22 mouse cellular contexts compared by ENCODE assay signal in the genomic region with DNA sequence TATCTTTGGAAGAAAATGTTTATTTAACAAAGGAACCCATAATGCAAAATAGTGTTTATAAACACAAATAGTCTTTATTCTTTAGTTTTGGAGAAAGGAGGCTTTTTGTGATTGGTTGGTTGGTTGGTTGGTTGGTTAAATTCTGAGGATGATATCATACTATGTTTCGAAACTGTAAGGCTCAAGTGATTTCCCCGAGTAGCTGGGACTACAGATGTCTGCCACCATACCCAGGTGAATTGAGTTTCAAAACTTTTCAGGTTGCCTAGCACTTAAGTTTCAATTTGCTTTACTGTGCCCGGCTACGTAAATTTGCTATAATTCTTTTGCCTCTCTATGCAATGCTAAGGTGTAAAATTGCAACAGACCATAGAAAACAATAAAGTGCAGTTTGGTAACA.
"Had no signal": no experiment of that assay in that cellular context is flagged by ENCODE, and none has a peak within 500 bp of the region (broad histone marks: within the 10 kb centered on the region; RNA-seq: fewer than 3 reads in every experiment).

No protein-coding gene starts in this region.

- H3K4me3 ChIP-seq: heart, embryonic 13.5 days; heart, embryonic 15.5 days; hindbrain, embryonic 10.5 days; hindbrain, embryonic 12.5 days; intestine, embryonic 15.5 days; left cerebral cortex, adult 2 months; limb, embryonic 10.5 days; limb, embryonic 12.5 days; liver, embryonic 13.5 days; liver, embryonic 15.5 days had no signal

- H3K4me2 ChIP-seq: heart, embryonic 11.5 days; heart, embryonic 13.5 days; heart, embryonic 15.5 days; hindbrain, embryonic 12.5 days; hindbrain, embryonic 14.5 days; intestine, embryonic 15.5 days; limb, embryonic 12.5 days; liver, embryonic 11.5 days; liver, embryonic 13.5 days; liver, embryonic 15.5 days had no signal

- H3K4me1 ChIP-seq: intestine, embryonic 15.5 days had no signal

- H3K27ac ChIP-seq: hindbrain, embryonic 10.5 days; hindbrain, embryonic 12.5 days; hindbrain, embryonic 14.5 days; intestine, embryonic 15.5 days; limb, embryonic 10.5 days; liver, embryonic 13.5 days had no signal

- H3K27me3 ChIP-seq: heart, embryonic 13.5 days; heart, embryonic 15.5 days; hindbrain, embryonic 12.5 days; intestine, embryonic 15.5 days; limb, embryonic 12.5 days; liver, embryonic 13.5 days; liver, embryonic 15.5 days had no signal

- DNase-seq: gastrocnemius, postnatal 14 days; heart, postnatal 14 days; heart, postnatal 36 days; kidney, adult 18-20 months; kidney, postnatal 10 days; kidney, postnatal 25 days; kidney, postnatal 4 days; layer of hippocampus, adult 9-11 months; liver; liver, embryonic 13.5 days had no signal

- H3K9ac ChIP-seq: heart, embryonic 13.5 days; heart, embryonic 15.5 days; hindbrain, embryonic 12.5 days; hindbrain, embryonic 14.5 days; intestine, embryonic 15.5 days; limb, embryonic 12.5 days; liver, embryonic 13.5 days; liver, embryonic 15.5 days had no signal

- H3K9me3 ChIP-seq: heart, embryonic 13.5 days; heart, embryonic 15.5 days; hindbrain, embryonic 10.5 days; hindbrain, embryonic 12.5 days; intestine, embryonic 15.5 days; limb, embryonic 10.5 days; limb, embryonic 12.5 days; liver, embryonic 13.5 days; liver, embryonic 15.5 days had no signal

- H3K36me3 ChIP-seq: heart, embryonic 13.5 days; heart, embryonic 15.5 days; hindbrain, embryonic 10.5 days; hindbrain, embryonic 12.5 days; intestine, embryonic 15.5 days; limb, embryonic 10.5 days; limb, embryonic 12.5 days; liver, embryonic 13.5 days; liver, embryonic 15.5 days had no signal
